Comparison of ENCODE assay signal across 8 mouse cellular contexts in the genomic region with DNA sequence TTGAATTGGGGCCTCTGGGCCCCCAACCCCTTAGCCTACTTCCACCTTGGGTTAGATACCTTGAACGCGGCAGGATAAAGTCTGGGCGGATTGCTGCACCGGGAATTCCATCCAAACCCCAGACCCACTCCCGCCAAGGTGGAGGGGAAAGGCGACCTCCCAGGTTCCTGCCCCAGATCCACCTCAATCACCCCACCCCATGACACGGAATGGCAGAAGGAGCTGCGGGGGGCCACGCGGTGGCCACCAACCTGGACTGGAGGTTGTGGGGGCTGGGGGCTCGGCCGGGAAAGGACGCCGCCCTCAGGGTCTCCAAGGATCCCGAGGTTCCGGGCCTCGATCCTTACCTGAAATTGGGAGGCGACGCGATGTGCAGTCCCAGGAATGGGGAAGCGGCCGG. TPM values are rescaled to one million over a fixed set of nuclear protein-coding genes. Genes with fewer than 3 reads are reported as not detected.
A peak's percentile ranks its signal among the peaks of the same experiment; 100 is the strongest.
DNase-seq lines count a peak whose midpoint lies in the region; ATAC-seq and TF ChIP-seq lines count a peak whose summit lies in the region.

No protein-coding gene starts in this region.

- DNase-seq in layer of hippocampus, adult 2 months (ENCODE audit: low spot score in 2 of 2) = no peak
- DNase-seq in layer of hippocampus, adult 11-12 months (ENCODE audit: low spot score) = no peak
- peak; percentile 1 for DNase-seq in embryonic facial prominence, embryonic 11.5 days (ENCODE audit: low spot score)
- peak; percentile 20 for DNase-seq in midbrain, postnatal 0 days (ENCODE audit: low spot score)
- no peak for DNase-seq in adrenal gland, postnatal 36 days
- DNase-seq in frontal cortex, postnatal 36 days (ENCODE audit: low spot score in 2 of 2) = no peak

- WGBS in embryonic facial prominence, embryonic 11.5 days = 3% methylated on average over 21 of the region's 22 CpGs
- WGBS in hindbrain, embryonic 16.5 days = under 1% methylated on average over 20 of the region's 22 CpGs
- WGBS in midbrain, postnatal 0 days = 1% methylated on average over 21 of the region's 22 CpGs

- peak overlapping the region; percentile 95 for H3K4me2 ChIP-seq in embryonic facial prominence, embryonic 11.5 days (ENCODE audit: low read depth, low read length)
- H3K4me2 ChIP-seq in hindbrain, embryonic 16.5 days (ENCODE audit: low read length) = peak overlapping the region; percentile 76
- peak overlapping the region; percentile 65 for H3K4me2 ChIP-seq in midbrain, postnatal 0 days (ENCODE audit: low read depth, low read length, poor library complexity, severe bottlenecking)

- H3K4me3 ChIP-seq in layer of hippocampus, adult 2 months = peak overlapping the region; percentile 84
- H3K4me3 ChIP-seq in embryonic facial prominence, embryonic 11.5 days (ENCODE audit: low read depth, low read length) = peak overlapping the region; percentile 63
- peak overlapping the region; percentile 79 for H3K4me3 ChIP-seq in hindbrain, embryonic 16.5 days (ENCODE audit: low read length)
- H3K4me3 ChIP-seq in midbrain, postnatal 0 days (ENCODE audit: low read depth, low read length) = peak overlapping the region; percentile 67

- H3K36me3 ChIP-seq in embryonic facial prominence, embryonic 11.5 days (replicated peaks; ENCODE audit: control insufficient read depth, insufficient read depth, low read depth, low read length) = peaks cover 3% of the 10 kb centered on the region; the same call in 1 of the 2 replicates
- peaks cover 9% of the 10 kb centered on the region for H3K36me3 ChIP-seq in hindbrain, embryonic 16.5 days (ENCODE audit: control insufficient read depth, insufficient read depth, low read length)
- H3K36me3 ChIP-seq in midbrain, postnatal 0 days (ENCODE audit: insufficient read depth, low read length) = peaks cover 22% of the 10 kb centered on the region

- ATAC-seq in embryonic facial prominence, embryonic 11.5 days (replicated peaks; ENCODE audit: insufficient number of reproducible peaks, low FRiP score, low TSS enrichment, low read depth) = no peak
- 0 out of 2 replicates have a peak, but pooled peaks have one; percentile 1 for ATAC-seq in hindbrain, embryonic 16.5 days
- 0 out of 2 replicates have a peak, but pooled peaks have one; percentile 2 for ATAC-seq in midbrain, postnatal 0 days (ENCODE audit: low FRiP score)
- ATAC-seq in CD4-positive, CD25-positive, alpha-beta regulatory T cell, adult 4 months = no peak

- H3K4me1 ChIP-seq in embryonic facial prominence, embryonic 11.5 days (ENCODE audit: control insufficient read depth, insufficient read depth, low read length) = no peaks in the 10 kb centered on the region
- H3K4me1 ChIP-seq in hindbrain, embryonic 16.5 days (ENCODE audit: control insufficient read depth, insufficient read depth, low read depth, low read length) = peaks cover 30% of the 10 kb centered on the region
- peaks cover 11% of the 10 kb centered on the region; the same call in 1 of the 2 replicates for H3K4me1 ChIP-seq in midbrain, postnatal 0 days (ENCODE audit: insufficient read depth, low read length)

- no peaks in the 10 kb centered on the region for H3K27me3 ChIP-seq in embryonic facial prominence, embryonic 11.5 days (ENCODE audit: control insufficient read depth, insufficient read depth, low read length)
- no peaks in the 10 kb centered on the region for H3K27me3 ChIP-seq in hindbrain, embryonic 16.5 days (replicated peaks; ENCODE audit: control insufficient read depth, insufficient read depth, low read length)
- no peaks in the 10 kb centered on the region for H3K27me3 ChIP-seq in midbrain, postnatal 0 days (ENCODE audit: insufficient read depth, low read length)

- peak overlapping the region; percentile 97 for H3K27ac ChIP-seq in layer of hippocampus, adult 2 months
- 0 out of 2 replicates have a peak overlapping the region, but pooled peaks have one; percentile 20 for H3K27ac ChIP-seq in embryonic facial prominence, embryonic 11.5 days (replicated peaks; ENCODE audit: low read depth, low read length)
- H3K27ac ChIP-seq in hindbrain, embryonic 16.5 days (ENCODE audit: low read depth, low read length) = peak overlapping the region; percentile 87
- H3K27ac ChIP-seq in midbrain, postnatal 0 days (ENCODE audit: low read depth, low read length) = peak overlapping the region; percentile 74

- peak overlapping the region; percentile 71 for H3K9ac ChIP-seq in embryonic facial prominence, embryonic 11.5 days (replicated peaks; ENCODE audit: low read length)
- H3K9ac ChIP-seq in hindbrain, embryonic 16.5 days (ENCODE audit: low read depth, low read length) = peak overlapping the region; percentile 88
- H3K9ac ChIP-seq in midbrain, postnatal 0 days (replicated peaks; ENCODE audit: low read length, poor library complexity, severe bottlenecking) = peak overlapping the region; percentile 80

- TF ChIP-seq CTCF in layer of hippocampus, adult 2 months (conservative IDR thresholded peaks at IDR 0.05) = no peak
- TF ChIP-seq CTCF in midbrain, postnatal 0 days (IDR thresholded peaks at IDR 0.05) = no peak

- no peaks in the 10 kb centered on the region for H3K9me3 ChIP-seq in embryonic facial prominence, embryonic 11.5 days (replicated peaks; ENCODE audit: control insufficient read depth, low read length)
- no peaks in the 10 kb centered on the region for H3K9me3 ChIP-seq in hindbrain, embryonic 16.5 days (ENCODE audit: control insufficient read depth, low read length)
- H3K9me3 ChIP-seq in midbrain, postnatal 0 days (ENCODE audit: low read length) = no peaks in the 10 kb centered on the region

RNA-seq across cellular contexts. Expression of gene Mapk8ip1, which starts 0.4 kb away (rescaled TPM):
- 100 to 1,000 TPM; 338 to 354 TPM for total RNA-seq in layer of hippocampus, adult 2 months (2021)
- polyA plus RNA-seq in embryonic facial prominence, embryonic 11.5 days (2014; fragmentation: Nextera tagmentation; extraction: Ambion mirVana) = 18.8 and 21.9 TPM in 2 replicates
- polyA plus RNA-seq in hindbrain, embryonic 16.5 days (2015; fragmentation: Nextera tagmentation; extraction: Ambion mirVana) = 112 and 130 TPM in 2 replicates
- total RNA-seq in midbrain, postnatal 0 days (2014; rRNA removed) = 286 and 357 TPM in 2 replicates
- 176 and 178 TPM in 2 replicates for polyA plus RNA-seq in midbrain, postnatal 0 days (2015; fragmentation: Nextera tagmentation; extraction: Ambion mirVana)
- total RNA-seq in adrenal gland, postnatal 36 days (2021) = 10 to 100 TPM; 30.9 to 35.1 TPM
- under 1 TPM; 0.35 to 0.68 TPM for polyA plus RNA-seq in CD4-positive, CD25-positive, alpha-beta regulatory T cell, adult 4 months (2017; shearing (Covaris generic))

RNA-seq across cellular contexts. Expression of gene 1700029I15Rik, which starts 18.3 kb away (rescaled TPM):
- 1 to 10 TPM; 4.5 to 5.0 TPM for total RNA-seq in layer of hippocampus, adult 2 months (2021)
- polyA plus RNA-seq in embryonic facial prominence, embryonic 11.5 days (2014; fragmentation: Nextera tagmentation; extraction: Ambion mirVana) = 1.6 and 1.9 TPM in 2 replicates
- 5.8 and 7.7 TPM in 2 replicates for polyA plus RNA-seq in hindbrain, embryonic 16.5 days (2015; fragmentation: Nextera tagmentation; extraction: Ambion mirVana)
- total RNA-seq in midbrain, postnatal 0 days (2014; rRNA removed) = 0.76 and 8.6 TPM in 2 replicates
- 3.1 and 4.7 TPM in 2 replicates for polyA plus RNA-seq in midbrain, postnatal 0 days (2015; fragmentation: Nextera tagmentation; extraction: Ambion mirVana)
- total RNA-seq in adrenal gland, postnatal 36 days (2021) = 10 to 100 TPM in 1 of 2 experiments, 1 to 10 TPM in 1; 6.2 to 10.0 TPM
- polyA plus RNA-seq in CD4-positive, CD25-positive, alpha-beta regulatory T cell, adult 4 months (2017; shearing (Covaris generic)) = 1 to 10 TPM; 4.5 to 8.1 TPM

RNA-seq across cellular contexts. Expression of gene Large2, which starts 26.0 kb away (rescaled TPM):
- 1 to 10 TPM in 1 of 2 experiments, under 1 TPM in 1; 0.98 to 1.1 TPM for total RNA-seq in layer of hippocampus, adult 2 months (2021)
- 5.8 and 6.6 TPM in 2 replicates for polyA plus RNA-seq in embryonic facial prominence, embryonic 11.5 days (2014; fragmentation: Nextera tagmentation; extraction: Ambion mirVana)
- 1.7 and 2.3 TPM in 2 replicates for polyA plus RNA-seq in hindbrain, embryonic 16.5 days (2015; fragmentation: Nextera tagmentation; extraction: Ambion mirVana)
- 1.4 TPM in 2 replicates for total RNA-seq in midbrain, postnatal 0 days (2014; rRNA removed)
- polyA plus RNA-seq in midbrain, postnatal 0 days (2015; fragmentation: Nextera tagmentation; extraction: Ambion mirVana) = 1.5 and 1.6 TPM in 2 replicates
- 1 to 10 TPM in 1 of 2 experiments, under 1 TPM in 1; 0.79 to 2.4 TPM for total RNA-seq in adrenal gland, postnatal 36 days (2021)
- not detected for polyA plus RNA-seq in CD4-positive, CD25-positive, alpha-beta regulatory T cell, adult 4 months (2017; shearing (Covaris generic))

RNA-seq across cellular contexts. Expression of gene Pex16, which starts 26.2 kb away (rescaled TPM):
- 10 to 100 TPM; 34.9 to 36.1 TPM for total RNA-seq in layer of hippocampus, adult 2 months (2021)
- polyA plus RNA-seq in embryonic facial prominence, embryonic 11.5 days (2014; fragmentation: Nextera tagmentation; extraction: Ambion mirVana) = 11.7 and 14.3 TPM in 2 replicates
- 43.5 and 45.6 TPM in 2 replicates for polyA plus RNA-seq in hindbrain, embryonic 16.5 days (2015; fragmentation: Nextera tagmentation; extraction: Ambion mirVana)
- total RNA-seq in midbrain, postnatal 0 days (2014; rRNA removed) = 23.6 and 31.8 TPM in 2 replicates
- 43.4 and 51.5 TPM in 2 replicates for polyA plus RNA-seq in midbrain, postnatal 0 days (2015; fragmentation: Nextera tagmentation; extraction: Ambion mirVana)
- 100 to 1,000 TPM in 1 of 2 experiments, 10 to 100 TPM in 1; 97.3 to 224 TPM for total RNA-seq in adrenal gland, postnatal 36 days (2021)
- 10 to 100 TPM; 44.5 to 77.0 TPM for polyA plus RNA-seq in CD4-positive, CD25-positive, alpha-beta regulatory T cell, adult 4 months (2017; shearing (Covaris generic))

RNA-seq across cellular contexts. Expression of gene Cry2, which starts 33.2 kb away (rescaled TPM):
- total RNA-seq in layer of hippocampus, adult 2 months (2021) = 100 to 1,000 TPM; 105 to 108 TPM
- polyA plus RNA-seq in embryonic facial prominence, embryonic 11.5 days (2014; fragmentation: Nextera tagmentation; extraction: Ambion mirVana) = 12.6 and 13.7 TPM in 2 replicates
- polyA plus RNA-seq in hindbrain, embryonic 16.5 days (2015; fragmentation: Nextera tagmentation; extraction: Ambion mirVana) = 51.4 and 53.2 TPM in 2 replicates
- 41.9 and 48.4 TPM in 2 replicates for total RNA-seq in midbrain, postnatal 0 days (2014; rRNA removed)
- polyA plus RNA-seq in midbrain, postnatal 0 days (2015; fragmentation: Nextera tagmentation; extraction: Ambion mirVana) = 50.6 and 55.2 TPM in 2 replicates
- total RNA-seq in adrenal gland, postnatal 36 days (2021) = 10 to 100 TPM; 38.4 to 47.8 TPM
- polyA plus RNA-seq in CD4-positive, CD25-positive, alpha-beta regulatory T cell, adult 4 months (2017; shearing (Covaris generic)) = 10 to 100 TPM; 10.6 to 13.4 TPM

Comparison
In these comparisons a context has a peak if more than half of its experiments do, and no peak if none do; other contexts are left out.
1. DNase-seq: peak in embryonic facial prominence, embryonic 11.5 days (single experiment) and midbrain, postnatal 0 days (single experiment); none in layer of hippocampus, adult 2 months (0 of 2), layer of hippocampus, adult 11-12 months (single experiment), adrenal gland, postnatal 36 days (0 of 2) and frontal cortex, postnatal 36 days (0 of 2).
2. H3K27ac ChIP-seq: peak in every context shown above with its lines; median percentile 97 in layer of hippocampus, adult 2 months; 87 in hindbrain, embryonic 16.5 days; 74 in midbrain, postnatal 0 days; 20 in embryonic facial prominence, embryonic 11.5 days.
3. ATAC-seq: peak in hindbrain, embryonic 16.5 days (single experiment) and midbrain, postnatal 0 days (single experiment); none in embryonic facial prominence, embryonic 11.5 days (single experiment) and CD4-positive, CD25-positive, alpha-beta regulatory T cell, adult 4 months (single experiment).
4. RNA of gene Mapk8ip1, which starts 0.4 kb away (polyA plus RNA-seq): 176 to 178 TPM in midbrain, postnatal 0 days, 112 to 130 TPM in hindbrain, embryonic 16.5 days and 18.8 to 21.9 TPM in embryonic facial prominence, embryonic 11.5 days; 0.35 to 0.68 TPM in CD4-positive, CD25-positive, alpha-beta regulatory T cell, adult 4 months; every median in the first group is over 10 times any median in the second.
5. Peak in every context shown above with its lines, with median percentiles within 50 percentile points of each other: H3K4me3 ChIP-seq, H3K4me2 ChIP-seq and H3K9ac ChIP-seq.